Mouse (Mus musculus) right cerebral cortex, postnatal 10 days (tissue): ENCODE results near the gene Spata13.

ENCODE experiments used
- DNase-seq, 2 experiments: peaks; one replicate each; pipeline ENCODE4 v3.0.0; 2021; ENCODE audit warnings: low spot score in 2 of 2

Gene Spata13

GRCm38 (mm10) chr14:60779198-60779597, 145.4 kb downstream of the Spata13 start:
- DNase-seq: no peak

GRCm38 (mm10) chr14:60782121-60782656, 148.4 kb downstream of the Spata13 start:
- DNase-seq: no peak

GRCm38 (mm10) chr14:60783196-60783595, 149.4 kb downstream of the Spata13 start:
- DNase-seq: no peak

GRCm38 (mm10) chr14:60784427-60785315, 150.9 kb downstream of the Spata13 start, which contains the start of gene Mipep:
Mipep (plus strand) TSS chr14:60784573.
- peak; percentile 89 to 92 for DNase-seq

- DNase-seq: peak in 1 of 2 experiments; percentile 48
These were observed 156.3 kb downstream of the Spata13 start for GRCm38 (mm10) chr14:60790103-60790502.

- no peak for DNase-seq
These were observed 163.0 kb downstream of the Spata13 start for GRCm38 (mm10) chr14:60796600-60797322.

GRCm38 (mm10) chr14:60797596-60797995, 163.8 kb downstream of the Spata13 start:
- no peak for DNase-seq

- no peak for DNase-seq
These were observed 164.9 kb downstream of the Spata13 start for GRCm38 (mm10) chr14:60798721-60799120.

GRCm38 (mm10) chr14:60799762-60800728, 166.2 kb downstream of the Spata13 start:
- no peak for DNase-seq

- no peak for DNase-seq
These were observed 168.2 kb downstream of the Spata13 start for GRCm38 (mm10) chr14:60802026-60802425.

- no peak for DNase-seq
These were observed 171.2 kb downstream of the Spata13 start for GRCm38 (mm10) chr14:60804978-60805377.

- DNase-seq: no peak
These were observed 172.1 kb downstream of the Spata13 start for GRCm38 (mm10) chr14:60805871-60806270.

GRCm38 (mm10) chr14:60806891-60807344, 173.1 kb downstream of the Spata13 start:
- DNase-seq: no peak

- no peak for DNase-seq
These were observed 176.1 kb downstream of the Spata13 start for GRCm38 (mm10) chr14:60809881-60810280.

- no peak for DNase-seq
These were observed 177.7 kb downstream of the Spata13 start for GRCm38 (mm10) chr14:60811547-60811946.
